Mouse (Mus musculus): ENCODE data around the gene Igf2bp3. TPM values are rescaled to one million over a fixed set of nuclear protein-coding genes. Genes with fewer than 3 reads are reported as not detected.

Gene Igf2bp3
- polyA plus RNA-seq, 1 experiment from 2014 or later: 57.8 TPM

DNA sequence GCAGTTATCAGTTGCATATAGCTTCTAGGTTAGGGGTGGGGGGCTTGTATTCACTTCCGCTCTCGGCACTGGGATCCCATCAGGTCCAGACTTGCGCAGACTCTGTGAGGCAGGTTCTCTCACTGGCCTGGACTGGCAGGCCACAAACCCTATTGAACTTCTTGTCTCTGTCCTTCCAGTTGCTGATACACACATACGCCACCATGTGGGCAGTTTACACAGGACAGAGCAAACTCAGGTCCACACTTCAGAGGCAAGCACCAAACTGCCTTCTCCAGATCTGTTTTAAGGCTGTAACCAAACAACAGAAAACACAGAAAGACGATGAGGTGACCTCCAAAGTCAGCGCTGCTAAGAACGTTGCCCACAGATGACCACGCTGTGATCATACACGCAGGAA is 72.3 kb downstream of the Igf2bp3 start:
- no peak for ATAC-seq
- Histone ChIP-seq H3K27me3 (no peaks in the 10 kb centered on the region), H3K4me2 (replicated peaks) (no peak overlapping the region), H3K4me1 (replicated peaks) (peaks cover 29% of the 10 kb centered on the region), H3K36me3 (0 out of 2 replicates have a peak, but pooled peaks cover 3% of the 10 kb centered on the region), H3K4me3 (replicated peaks) (no peak overlapping the region), H3K9ac (replicated peaks) (no peak overlapping the region), H3K27ac (no peak overlapping the region), H3K9me3 (no peaks in the 10 kb centered on the region)
- 91% methylated on average over 9 of the region's 9 CpGs for WGBS

DNA sequence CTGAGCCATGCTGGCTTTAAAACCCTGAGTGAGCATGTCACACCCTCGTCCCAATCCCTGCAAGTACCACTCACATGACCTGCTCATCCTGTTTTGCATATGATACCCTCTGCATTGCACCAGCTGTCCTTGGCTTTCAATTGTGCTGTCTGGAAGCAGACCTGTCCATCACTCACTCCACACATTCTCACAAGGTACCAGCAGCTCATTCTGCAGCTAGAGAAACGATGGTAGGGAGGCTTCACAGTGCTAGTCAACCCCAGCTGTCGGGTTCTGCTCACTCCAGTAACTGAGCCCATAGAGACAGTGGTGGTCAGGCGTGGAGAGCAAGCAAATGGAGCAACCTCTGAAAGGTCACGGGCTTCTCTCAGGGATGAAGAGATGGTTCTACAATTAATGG is 73.6 kb downstream of the Igf2bp3 start:
- Histone ChIP-seq H3K9me3 (no peaks in the 10 kb centered on the region), H3K4me3 (replicated peaks) (no peak overlapping the region), H3K4me2 (replicated peaks) (no peak overlapping the region), H3K4me1 (replicated peaks) (peaks cover 25% of the 10 kb centered on the region), H3K36me3 (0 out of 2 replicates have a peak, but pooled peaks cover 3% of the 10 kb centered on the region), H3K27ac (no peak overlapping the region), H3K9ac (replicated peaks) (no peak overlapping the region), H3K27me3 (no peaks in the 10 kb centered on the region)
- 71% methylated on average over 5 of the region's 5 CpGs for WGBS
- ATAC-seq: 0 out of 2 replicates have a peak, but pooled peaks have one; percentile 20

DNA sequence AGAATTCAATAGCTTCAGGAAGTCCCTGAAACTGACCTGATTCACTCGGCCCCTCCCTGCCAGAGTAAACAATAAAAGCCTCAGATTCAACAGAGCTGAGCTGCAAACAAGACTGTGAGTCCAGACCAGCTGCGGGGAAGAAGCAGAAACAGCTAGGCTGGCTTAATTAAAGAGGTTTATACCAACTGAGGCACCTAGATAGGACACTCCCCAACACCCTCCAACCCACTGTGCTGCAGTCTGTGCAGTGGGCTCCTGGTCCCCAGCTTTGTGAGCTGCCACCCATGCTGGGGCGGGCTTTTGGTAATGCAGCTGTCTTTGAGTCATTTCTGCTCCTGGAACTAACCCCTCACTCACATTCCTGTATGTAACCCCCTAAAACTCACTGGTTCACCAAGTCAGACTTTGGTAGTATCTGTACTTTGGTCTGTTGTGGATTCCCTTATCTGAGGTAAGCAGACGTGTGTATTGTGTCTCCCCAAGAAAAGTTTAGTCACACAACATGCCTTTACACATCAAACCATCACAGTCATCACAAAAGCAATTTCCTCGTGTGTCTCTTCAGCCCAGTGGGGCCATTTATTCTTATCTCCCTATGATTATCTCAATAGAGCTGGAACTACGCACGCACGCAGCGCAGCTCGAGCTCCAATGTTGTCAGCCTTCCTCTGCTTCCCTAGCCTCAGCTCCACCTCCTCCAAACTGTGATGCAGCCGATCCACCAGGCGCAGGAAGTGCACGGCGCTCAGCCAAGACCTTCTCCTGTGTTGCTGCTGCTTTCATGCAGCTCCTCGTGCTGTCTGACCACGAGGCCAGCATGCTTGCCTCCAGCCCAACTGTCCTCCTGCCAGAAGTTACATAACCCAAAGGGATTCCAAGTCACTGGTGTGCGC is 76.4 kb downstream of the Igf2bp3 start:
- Histone ChIP-seq H3K27ac (no peak overlapping the region), H3K36me3 (no peaks in the 10 kb centered on the region), H3K4me3 (replicated peaks) (no peak overlapping the region), H3K4me2 (replicated peaks) (no peak overlapping the region), H3K9ac (replicated peaks) (no peak overlapping the region), H3K27me3 (no peaks in the 10 kb centered on the region), H3K9me3 (no peaks in the 10 kb centered on the region), H3K4me1 (replicated peaks) (peaks cover 21% of the 10 kb centered on the region)
- 84% methylated on average over 17 of the region's 17 CpGs for WGBS
- no peak for ATAC-seq

DNA sequence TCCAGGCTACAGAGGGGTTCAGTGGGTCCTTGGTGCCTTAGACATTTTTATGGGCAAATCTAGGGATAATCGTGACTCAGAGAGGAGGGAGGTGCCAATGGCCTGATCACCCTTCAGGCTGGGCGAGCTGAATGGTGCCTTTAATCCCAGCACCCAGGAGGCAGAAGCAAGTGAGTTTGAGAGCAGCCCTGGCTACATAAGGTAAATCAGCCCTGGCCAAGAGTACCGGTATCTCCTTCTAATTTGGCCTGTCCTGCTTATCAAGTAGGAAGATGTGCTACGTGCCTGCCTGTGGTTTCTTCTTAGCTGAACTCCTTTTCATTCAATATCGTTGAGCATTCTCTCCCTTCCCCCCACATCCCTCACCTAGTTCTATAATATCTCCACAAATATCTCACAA is 78.0 kb downstream of the Igf2bp3 start:
- Histone ChIP-seq H3K36me3 (no peaks in the 10 kb centered on the region), H3K9me3 (no peaks in the 10 kb centered on the region), H3K4me2 (replicated peaks) (no peak overlapping the region), H3K9ac (replicated peaks) (no peak overlapping the region), H3K4me3 (replicated peaks) (no peak overlapping the region), H3K27me3 (no peaks in the 10 kb centered on the region), H3K4me1 (replicated peaks) (peaks cover 32% of the 10 kb centered on the region), H3K27ac (no peak overlapping the region)
- 67% methylated on average over 5 of the region's 5 CpGs for WGBS
- ATAC-seq: no peak

- H3K4me2 ChIP-seq (replicated peaks): no peak overlapping the region
- 23% methylated on average over 6 of the region's 6 CpGs for WGBS
Observed at GRCm38 (mm10) chr6:49132352-49133090, 82.2 kb downstream of the Igf2bp3 start.

GRCm38 (mm10) chr6:49131855-49132254 is 82.9 kb downstream of the Igf2bp3 start:
- H3K27me3 ChIP-seq: no peaks in the 10 kb centered on the region
- no peak overlapping the region; the same call in 1 of the 2 replicates for H3K27ac ChIP-seq
- H3K4me2 ChIP-seq (replicated peaks): no peak overlapping the region
- peaks cover 19% of the 10 kb centered on the region for H3K4me1 ChIP-seq (replicated peaks)
- WGBS: 45% methylated on average over 9 of the region's 9 CpGs
- no peaks in the 10 kb centered on the region for H3K36me3 ChIP-seq
- H3K9ac ChIP-seq (replicated peaks): no peak overlapping the region
- no peak overlapping the region for H3K4me3 ChIP-seq (replicated peaks)
- no peak for ATAC-seq
- H3K9me3 ChIP-seq: no peaks in the 10 kb centered on the region

More at GRCm38 (mm10) chr6:49132352-49133090, 82.2 kb downstream of the Igf2bp3 start:
- H3K4me1 ChIP-seq (replicated peaks): peaks cover 19% of the 10 kb centered on the region
- H3K27me3 ChIP-seq: no peaks in the 10 kb centered on the region
- 0 out of 2 replicates have a peak overlapping the region, but pooled peaks have one; percentile 36 for H3K9ac ChIP-seq (replicated peaks)
- H3K9me3 ChIP-seq: no peaks in the 10 kb centered on the region
- ATAC-seq: peak; percentile 63
- no peak overlapping the region for H3K4me3 ChIP-seq (replicated peaks)
- H3K36me3 ChIP-seq: no peaks in the 10 kb centered on the region
- no peak overlapping the region for H3K27ac ChIP-seq

DNA sequence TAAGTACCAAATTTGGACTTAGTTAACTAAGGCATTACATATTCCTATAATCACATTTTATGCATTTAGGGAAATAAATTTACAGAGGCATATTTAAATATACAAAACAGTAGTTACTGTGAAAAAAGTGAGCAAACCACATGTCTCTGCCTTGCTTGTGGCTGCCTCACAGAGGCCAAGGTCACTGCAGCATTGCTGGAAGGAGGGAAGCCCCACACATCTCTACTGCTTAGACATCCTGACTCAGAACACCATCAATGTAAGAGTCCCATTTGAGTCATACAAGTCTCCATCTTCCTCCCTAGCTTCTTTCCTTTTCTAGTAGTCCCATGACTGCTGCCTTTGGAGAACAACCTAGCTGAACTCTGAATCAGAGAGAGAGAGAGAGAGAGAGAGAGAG is 84.4 kb downstream of the Igf2bp3 start:
- Histone ChIP-seq H3K4me3 (replicated peaks) (no peak overlapping the region), H3K27me3 (no peaks in the 10 kb centered on the region), H3K9ac (replicated peaks) (no peak overlapping the region), H3K4me1 (replicated peaks) (peaks cover 17% of the 10 kb centered on the region), H3K36me3 (peaks cover 6% of the 10 kb centered on the region; the same call in 1 of the 2 replicates), H3K9me3 (no peaks in the 10 kb centered on the region), H3K27ac (no peak overlapping the region), H3K4me2 (replicated peaks) (no peak overlapping the region)
- no peak for ATAC-seq

- ATAC-seq: no peak
- 98% methylated on average over 3 of the region's 3 CpGs for WGBS
Observed at GRCm38 (mm10) chr6:49120370-49120769, 94.4 kb downstream of the Igf2bp3 start.

GRCm38 (mm10) chr6:49119462-49120135 is 95.2 kb downstream of the Igf2bp3 start:
- 80% methylated on average over 1 of the region's 1 CpGs for WGBS

More at GRCm38 (mm10) chr6:49120370-49120769, 94.4 kb downstream of the Igf2bp3 start:
- Histone ChIP-seq H3K4me1 (replicated peaks) (0 out of 2 replicates have a peak, but pooled peaks cover 5% of the 10 kb centered on the region), H3K9me3 (no peaks in the 10 kb centered on the region), H3K9ac (replicated peaks) (no peak overlapping the region), H3K4me3 (replicated peaks) (no peak overlapping the region), H3K27me3 (no peaks in the 10 kb centered on the region), H3K27ac (no peak overlapping the region), H3K4me2 (replicated peaks) (no peak overlapping the region), H3K36me3 (peaks cover 30% of the 10 kb centered on the region)

DNA sequence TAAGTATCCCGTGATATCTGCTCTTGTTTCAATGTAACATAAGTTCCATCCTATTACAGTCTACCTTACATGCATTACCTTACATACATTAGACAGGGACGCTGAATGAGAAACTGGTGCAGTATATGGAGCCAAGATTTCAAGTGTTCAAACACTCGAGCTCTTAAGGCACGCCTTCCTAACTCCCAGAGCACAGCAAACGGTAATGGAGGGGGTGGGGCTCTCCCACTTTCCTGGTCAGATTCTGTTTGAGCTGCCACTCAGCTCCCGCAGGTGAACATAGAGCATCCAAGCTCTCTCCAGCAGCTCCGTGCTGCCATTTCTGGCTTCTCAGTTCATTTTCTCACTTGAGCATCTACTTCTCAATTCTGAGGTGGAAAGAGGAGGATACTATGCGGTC is 96.3 kb downstream of the Igf2bp3 start:
- 79% methylated on average over 8 of the region's 8 CpGs for WGBS
- no peaks in the 10 kb centered on the region for H3K27me3 ChIP-seq
- H3K9ac ChIP-seq (replicated peaks): no peak overlapping the region
- H3K36me3 ChIP-seq: peaks cover 33% of the 10 kb centered on the region
- H3K4me1 ChIP-seq (replicated peaks): 0 out of 2 replicates have a peak, but pooled peaks cover 5% of the 10 kb centered on the region
- no peak for ATAC-seq
- no peak overlapping the region for H3K4me3 ChIP-seq (replicated peaks)
- H3K9me3 ChIP-seq: no peaks in the 10 kb centered on the region
- H3K4me2 ChIP-seq (replicated peaks): no peak overlapping the region
- no peak overlapping the region for H3K27ac ChIP-seq

More at GRCm38 (mm10) chr6:49119462-49120135, 95.2 kb downstream of the Igf2bp3 start:
- Histone ChIP-seq H3K36me3 (peaks cover 27% of the 10 kb centered on the region), H3K27ac (no peak overlapping the region), H3K9me3 (no peaks in the 10 kb centered on the region), H3K4me1 (replicated peaks) (0 out of 2 replicates have a peak, but pooled peaks cover 5% of the 10 kb centered on the region), H3K4me3 (replicated peaks) (no peak overlapping the region), H3K9ac (replicated peaks) (no peak overlapping the region), H3K27me3 (no peaks in the 10 kb centered on the region), H3K4me2 (replicated peaks) (no peak overlapping the region)
- no peak for ATAC-seq

GRCm38 (mm10) chr6:49116241-49116640 is 98.5 kb downstream of the Igf2bp3 start:
- no peak for ATAC-seq
- Histone ChIP-seq H3K4me1 (replicated peaks) (0 out of 2 replicates have a peak, but pooled peaks cover 5% of the 10 kb centered on the region), H3K4me2 (replicated peaks) (no peak overlapping the region), H3K9ac (replicated peaks) (no peak overlapping the region), H3K9me3 (no peaks in the 10 kb centered on the region), H3K4me3 (replicated peaks) (no peak overlapping the region), H3K27ac (no peak overlapping the region), H3K27me3 (no peaks in the 10 kb centered on the region), H3K36me3 (peaks cover 22% of the 10 kb centered on the region)
- WGBS: 99% methylated on average over 8 of the region's 8 CpGs
